Mouse (Mus musculus) liver, embryonic 14 days (tissue): ENCODE results near the gene Alg9. TPM values are rescaled to one million over a fixed set of nuclear protein-coding genes. Genes with fewer than 3 reads are reported as not detected.

Source experiments
- polyA plus RNA-seq: library from polyadenylated mRNA; depleted of rRNA; stranded (reverse); fragments of >200 nt; gene quantifications from 2 replicates; pipeline ENCODE4 v1.2.3, GENCODE M21; 2012; rRNA removed

Gene Alg9
- 9.5 and 10.7 TPM in 2 replicates for polyA plus RNA-seq

GRCm38 (mm10) chr9:50774991-50775612 is at the start of gene Alg9, which contains the start of gene 1110032A03Rik:
TSS of gene Alg9 (plus strand) at chr9:50775019.
TSS of gene 1110032A03Rik (minus strand) at chr9:50775520.

GRCm38 (mm10) chr9:50738914-50739870 is 35.6 kb upstream of the Alg9 start, which contains the start of gene Dixdc1:
TSS of gene Dixdc1 (minus strand) at chr9:50739517.

DNA sequence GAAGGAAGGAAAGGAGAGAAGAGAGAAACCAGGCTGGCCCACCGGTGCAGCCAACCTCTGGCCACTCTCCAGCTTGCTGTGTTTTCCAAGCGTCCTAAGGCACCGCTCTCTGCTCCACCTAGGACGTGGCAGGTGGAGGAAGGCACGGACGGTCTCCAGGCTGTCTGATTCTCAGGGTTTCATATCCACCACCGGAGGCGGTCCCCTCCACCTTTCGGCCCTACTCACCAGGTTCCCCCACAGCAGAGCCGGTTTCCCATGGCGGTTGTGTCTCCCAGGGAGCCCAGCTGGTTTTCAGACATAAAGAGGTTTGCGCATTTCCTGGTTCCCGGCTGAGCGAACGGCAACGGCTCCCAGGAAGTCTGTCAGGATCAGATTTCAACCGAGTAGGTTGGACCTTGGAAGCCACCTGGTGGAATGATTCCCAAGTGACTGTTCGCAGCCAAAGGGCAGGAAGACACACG is 28.6 kb upstream of the Alg9 start, which contains the start of gene 2310030G06Rik:
Gene 2310030G06Rik, minus strand, starts transcription at position 323 of the 464 bp plus-strand sequence.

GRCm38 (mm10) chr9:50751323-50751722 is 23.5 kb upstream of the Alg9 start, which contains the start of gene Cryab:
TSS of gene Cryab (plus strand) at chr9:50751325.

DNA sequence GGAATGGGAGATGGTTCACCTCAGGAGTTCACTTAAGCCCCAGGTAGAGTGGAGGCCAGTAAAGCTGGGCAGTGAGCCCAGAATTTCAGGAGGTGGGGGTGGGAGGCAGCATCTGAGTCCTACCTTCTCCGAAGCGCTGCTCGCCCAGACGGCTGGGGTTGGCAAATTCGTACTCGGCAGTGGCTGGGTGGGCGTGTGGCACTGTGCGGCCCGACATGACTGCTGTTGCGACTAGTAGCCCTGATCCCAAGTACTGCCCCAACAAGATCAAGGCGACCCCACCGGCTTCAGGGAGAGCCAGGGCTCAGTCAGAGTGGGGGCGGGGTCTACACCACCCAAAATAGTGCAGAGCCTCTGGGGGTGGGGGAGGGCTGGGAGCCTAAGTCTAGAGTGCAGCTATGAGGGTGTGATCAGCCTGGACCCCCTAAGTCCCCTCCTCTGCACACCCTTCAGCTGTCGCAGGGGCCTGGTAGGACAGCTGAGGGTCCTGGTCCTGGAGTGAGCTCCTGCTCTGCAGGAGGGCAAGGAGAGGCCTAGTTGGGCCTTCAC is 22.7 kb upstream of the Alg9 start, which contains the start of gene Hspb2:
Gene Hspb2, minus strand, starts transcription at position 301 of the 549 bp plus-strand sequence.

GRCm38 (mm10) chr9:50768107-50769002 is 6.5 kb upstream of the Alg9 start, which contains the start of gene Fdxacb1:
TSS of gene Fdxacb1 (plus strand) at chr9:50768236.

GRCm38 (mm10) chr9:50845081-50845480 is 70.3 kb downstream of the Alg9 start, which contains the start of gene Ppp2r1b:
TSS of gene Ppp2r1b (plus strand) at chr9:50845301.

Other genes starting within 250 kb of the Alg9 start
- gene Pts, start 246.3 kb upstream of the Alg9 start, polyA plus RNA-seq = 23.3 and 25.3 TPM in 2 replicates
- gene Il18, start 220.2 kb upstream of the Alg9 start, polyA plus RNA-seq = 4.8 and 5.8 TPM in 2 replicates
- 0.21 and 0.35 TPM in 2 replicates for gene Bco2, start 219.8 kb upstream of the Alg9 start, polyA plus RNA-seq
- gene Tex12, start 213.7 kb upstream of the Alg9 start, polyA plus RNA-seq = not detected in 2 replicates
- 159 and 197 TPM in 2 replicates for gene Sdhd, start 171.2 kb upstream of the Alg9 start, polyA plus RNA-seq
- gene Timm8b, start 171.1 kb upstream of the Alg9 start, polyA plus RNA-seq = 155 and 158 TPM in 2 replicates
- gene Pih1d2, start 157.7 kb upstream of the Alg9 start, polyA plus RNA-seq = 0.81 and 1.0 TPM in 2 replicates
- 5.2 and 5.3 TPM in 2 replicates for gene Nkapd1, start 157.6 kb upstream of the Alg9 start, polyA plus RNA-seq
- 15.2 and 15.3 TPM in 2 replicates for gene Dlat, start 115.2 kb upstream of the Alg9 start, polyA plus RNA-seq
- gene Dixdc1, start 35.5 kb upstream of the Alg9 start, polyA plus RNA-seq = 0.62 and 0.83 TPM in 2 replicates
- 1.9 and 2.2 TPM in 2 replicates for gene 2310030G06Rik, start 28.5 kb upstream of the Alg9 start, polyA plus RNA-seq
- gene Cryab, start 23.7 kb upstream of the Alg9 start, polyA plus RNA-seq = 1.8 and 3.2 TPM in 2 replicates
- 0.22 and 1.2 TPM in 2 replicates for gene Hspb2, start 22.7 kb upstream of the Alg9 start, polyA plus RNA-seq
- 5.0 and 5.7 TPM in 2 replicates for gene Fdxacb1, start 6.8 kb upstream of the Alg9 start, polyA plus RNA-seq
- gene 1110032A03Rik, start 501 bp downstream of the Alg9 start, polyA plus RNA-seq = 10.6 and 13.0 TPM in 2 replicates
- gene Ppp2r1b, start 70.3 kb downstream of the Alg9 start, polyA plus RNA-seq = 23.1 and 32.1 TPM in 2 replicates
- 6.7 and 7.8 TPM in 2 replicates for gene Sik2, start 234.1 kb downstream of the Alg9 start, polyA plus RNA-seq